Mouse (Mus musculus): Measurements from ENCODE around the gene Atp9a. TPM values are rescaled to one million over a fixed set of nuclear protein-coding genes. Genes with fewer than 3 reads are reported as not detected.

The Atp9a gene
- polyA plus RNA-seq, 1 experiment from 2014 or later, result 60.4 TPM

DNA sequence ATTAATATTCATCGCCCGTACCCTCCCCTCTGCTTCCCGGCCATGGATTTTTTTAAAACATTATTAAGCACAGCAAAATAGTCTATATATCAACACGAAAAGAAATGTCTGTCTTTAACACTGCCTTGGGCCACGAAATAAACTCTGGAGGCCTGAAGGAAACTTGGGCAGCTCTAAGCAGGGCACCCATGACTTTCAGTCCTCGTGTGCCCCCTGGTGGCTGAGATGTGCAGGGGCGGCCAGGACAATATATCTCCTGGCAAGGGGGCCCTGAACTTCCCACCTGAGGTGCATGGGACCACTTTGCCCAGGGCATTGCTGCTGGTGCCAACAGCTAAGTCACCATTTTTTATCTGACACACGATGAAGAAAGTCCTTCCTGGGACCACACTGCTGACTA is 113.4 kb downstream of the Atp9a start:
- 0 out of 2 replicates have a peak, but pooled peaks have one; percentile 43 for ATAC-seq (ENCODE audit: low FRiP score)
- H3K9me3 ChIP-seq, result 0 out of 2 replicates have a peak, but pooled peaks cover 5% of the 10 kb centered on the region
- WGBS, result 30% methylated on average over 8 of the region's 8 CpGs
- H3K36me3 ChIP-seq, result peaks cover 19% of the 10 kb centered on the region
- no peak overlapping the region for H3K4me2 ChIP-seq
- H3K4me1 ChIP-seq (replicated peaks), result peaks cover 37% of the 10 kb centered on the region
- H3K27ac ChIP-seq, result no peak overlapping the region
- H3K27me3 ChIP-seq, result no peaks in the 10 kb centered on the region
- no peak overlapping the region for H3K4me3 ChIP-seq
- no peak overlapping the region for H3K9ac ChIP-seq

DNA sequence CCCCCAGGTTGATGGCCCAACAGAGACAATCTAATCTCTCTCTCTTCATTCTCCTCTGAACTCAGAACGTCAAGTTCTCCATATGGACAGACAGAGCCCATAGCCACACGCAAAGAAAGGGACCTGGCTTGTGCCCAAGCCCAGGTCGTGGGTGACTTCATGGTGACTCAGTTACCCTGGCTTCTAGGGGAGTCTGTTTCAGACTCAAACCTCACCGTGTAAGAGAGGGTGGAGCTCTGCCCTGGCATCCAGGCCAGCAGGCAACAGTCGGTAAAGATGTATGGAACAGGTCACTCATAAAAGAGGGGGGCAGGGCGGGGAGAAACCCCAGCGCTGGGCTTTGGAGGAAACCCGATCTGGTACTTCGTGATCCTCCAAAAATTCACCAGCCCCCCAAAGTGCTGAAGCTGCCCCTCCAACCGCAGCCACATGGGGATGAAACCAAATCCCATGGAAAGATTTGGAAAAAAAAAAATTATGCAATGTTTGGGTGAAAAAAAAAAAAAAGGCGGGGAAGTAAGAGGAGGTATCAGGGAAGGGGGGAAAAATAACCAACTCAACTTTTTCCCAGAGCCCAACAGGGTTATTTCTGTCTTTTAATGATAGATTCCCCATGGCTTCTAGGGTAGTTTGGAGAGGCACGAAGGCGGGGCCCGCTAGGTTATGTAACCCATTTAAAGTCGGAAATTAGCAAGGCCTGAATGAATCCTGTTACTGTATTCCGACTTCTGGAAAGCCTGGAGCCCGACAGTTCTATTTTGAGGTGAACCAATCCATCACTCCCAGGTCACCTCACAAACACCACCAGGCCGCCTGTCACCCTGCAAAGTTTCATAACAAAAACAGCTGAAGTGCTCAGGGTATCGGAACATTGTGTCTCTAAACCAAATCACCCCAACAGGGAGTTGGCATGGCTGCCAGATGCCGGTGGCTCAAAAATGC is 114.1 kb downstream of the Atp9a start:
- Histone ChIP-seq H3K27ac (no peak overlapping the region), H3K27me3 (no peaks in the 10 kb centered on the region), H3K4me1 (replicated peaks) (peaks cover 30% of the 10 kb centered on the region), H3K36me3 (peaks cover 12% of the 10 kb centered on the region), H3K9me3 (0 out of 2 replicates have a peak, but pooled peaks cover 5% of the 10 kb centered on the region), H3K4me3 (no peak overlapping the region), H3K9ac (no peak overlapping the region), H3K4me2 (no peak overlapping the region)
- no peak for ATAC-seq (ENCODE audit: low FRiP score)
- WGBS, result 62% methylated on average over 20 of the region's 20 CpGs

DNA sequence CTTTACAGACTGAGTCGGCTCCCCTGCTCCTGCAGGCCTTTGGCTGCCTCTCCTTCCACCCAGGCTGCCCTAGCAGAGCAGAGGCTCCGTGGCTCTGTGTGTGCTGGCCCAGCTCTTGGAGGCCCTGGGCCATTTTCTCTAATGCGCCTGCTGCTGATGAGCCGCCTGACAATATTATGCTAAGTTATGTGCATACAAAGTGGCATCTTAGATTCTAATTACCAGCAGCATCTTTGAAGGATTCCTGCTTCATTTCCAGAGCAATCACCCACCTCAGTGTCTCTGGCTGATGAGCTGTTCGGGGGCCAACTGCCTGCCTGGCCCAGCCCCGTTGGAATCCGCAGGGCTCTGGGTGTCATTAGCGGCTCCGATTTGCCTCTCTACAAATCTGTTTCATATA is 115.8 kb downstream of the Atp9a start:
- Histone ChIP-seq H3K4me2 (no peak overlapping the region), H3K27me3 (no peaks in the 10 kb centered on the region), H3K4me3 (no peak overlapping the region), H3K36me3 (peaks cover 5% of the 10 kb centered on the region), H3K4me1 (replicated peaks) (peaks cover 30% of the 10 kb centered on the region), H3K27ac (peak overlapping the region; percentile 89), H3K9me3 (0 out of 2 replicates have a peak, but pooled peaks cover 5% of the 10 kb centered on the region), H3K9ac (0 out of 2 replicates have a peak overlapping the region, but pooled peaks have one; percentile 6)
- whole genome bisulfite sequencing, result 33% methylated on average over 9 of the region's 9 CpGs
- ATAC-seq (ENCODE audit: low FRiP score), result peak; percentile 77

DNA sequence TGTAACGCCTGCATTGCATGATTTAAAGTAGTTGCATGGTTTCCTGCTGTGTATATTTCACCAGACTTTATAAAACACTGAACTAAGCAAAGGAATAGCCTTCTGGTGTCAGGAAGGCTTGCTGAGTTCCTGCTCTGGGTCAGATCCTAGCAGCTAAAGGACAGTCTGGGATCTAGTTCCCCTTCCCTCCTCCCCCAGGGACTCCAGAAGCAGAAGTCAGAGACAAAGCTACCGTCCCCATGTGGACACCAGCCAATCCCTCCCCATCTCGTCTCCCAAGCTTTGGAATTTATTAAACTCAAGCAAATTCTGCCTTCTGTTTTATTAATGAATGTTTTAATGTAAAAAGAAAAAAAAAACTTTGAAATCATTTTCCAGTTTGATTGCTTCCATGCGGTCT is 117.1 kb downstream of the Atp9a start:
- H3K27me3 ChIP-seq, result no peaks in the 10 kb centered on the region
- ATAC-seq (ENCODE audit: low FRiP score), result no peak
- H3K9me3 ChIP-seq, result 0 out of 2 replicates have a peak, but pooled peaks cover 5% of the 10 kb centered on the region
- H3K36me3 ChIP-seq, result peaks cover 5% of the 10 kb centered on the region
- H3K9ac ChIP-seq, result no peak overlapping the region
- no peak overlapping the region for H3K4me2 ChIP-seq
- peaks cover 30% of the 10 kb centered on the region for H3K4me1 ChIP-seq (replicated peaks)
- H3K27ac ChIP-seq, result no peak overlapping the region
- H3K4me3 ChIP-seq, result no peak overlapping the region
- WGBS, result 66% methylated on average over 4 of the region's 4 CpGs

DNA sequence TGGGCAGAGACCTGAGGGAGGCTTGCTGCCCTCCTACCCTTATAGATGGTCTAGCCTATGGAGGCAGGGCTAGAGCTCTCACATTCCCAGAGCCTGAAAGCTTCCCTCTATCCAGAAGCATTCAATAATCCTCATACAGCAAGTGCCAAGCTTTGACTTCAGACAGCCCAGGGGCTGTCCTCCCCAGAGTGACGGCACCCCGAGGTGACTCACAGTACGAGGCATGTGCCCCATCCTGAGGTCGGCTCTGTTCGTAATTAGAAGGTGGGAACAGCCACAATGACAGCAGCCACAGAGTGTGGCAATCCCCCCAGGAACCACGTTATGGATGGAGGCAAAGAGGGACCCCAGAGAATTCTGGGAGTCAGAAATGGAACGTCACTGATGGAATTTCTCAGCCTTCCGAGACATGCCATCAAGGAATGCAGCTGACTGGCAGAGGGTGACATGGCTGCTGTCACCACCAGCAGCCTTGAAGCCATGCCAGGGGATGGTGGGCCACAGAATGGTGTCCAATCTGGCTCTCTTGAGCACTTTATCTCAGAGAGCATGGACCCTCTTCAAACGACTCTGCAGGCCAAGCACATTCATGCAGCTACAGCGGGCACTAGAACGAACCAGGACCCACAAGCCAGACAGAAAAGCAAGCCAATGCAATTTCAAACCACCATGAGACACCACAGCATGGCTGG is 121.0 kb downstream of the Atp9a start:
- Histone ChIP-seq H3K4me2 (no peak overlapping the region), H3K9me3 (0 out of 2 replicates have a peak, but pooled peaks cover 5% of the 10 kb centered on the region), H3K9ac (no peak overlapping the region), H3K36me3 (peaks cover 5% of the 10 kb centered on the region), H3K4me3 (no peak overlapping the region), H3K4me1 (replicated peaks) (peaks cover 20% of the 10 kb centered on the region), H3K27me3 (no peaks in the 10 kb centered on the region), H3K27ac (no peak overlapping the region)
- no peak for ATAC-seq (ENCODE audit: low FRiP score)
- WGBS, result 79% methylated on average over 11 of the region's 11 CpGs

DNA sequence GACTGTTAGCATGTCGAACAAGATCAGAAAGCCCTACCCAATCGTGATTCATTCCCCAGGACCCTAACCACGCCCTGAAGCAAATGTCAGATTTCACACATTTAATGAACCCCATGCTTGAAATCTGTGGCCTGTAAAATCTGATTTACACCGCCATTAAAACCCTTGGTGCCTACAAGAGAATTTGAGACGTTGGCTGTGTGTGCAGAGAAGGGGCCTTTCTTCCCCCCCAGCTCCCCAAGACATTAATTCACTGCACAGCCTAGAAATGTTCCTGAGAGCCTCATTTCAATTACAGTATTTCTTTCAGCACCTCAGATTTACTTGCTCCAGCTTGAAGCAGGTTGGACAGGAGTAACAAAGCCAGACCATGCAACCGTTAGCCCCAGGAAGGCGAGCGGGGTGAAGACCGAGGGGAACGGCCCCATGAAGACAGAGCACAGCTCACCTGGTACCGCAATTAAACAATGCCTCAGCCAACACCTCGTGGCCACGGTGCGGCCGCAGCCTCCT is 123.9 kb downstream of the Atp9a start:
- Histone ChIP-seq H3K4me3 (no peak overlapping the region), H3K27me3 (no peaks in the 10 kb centered on the region), H3K9ac (no peak overlapping the region), H3K36me3 (peaks cover 5% of the 10 kb centered on the region), H3K9me3 (no peaks in the 10 kb centered on the region), H3K4me1 (replicated peaks) (peaks cover 17% of the 10 kb centered on the region; the same call in 1 of the 2 replicates), H3K4me2 (no peak overlapping the region), H3K27ac (peak overlapping the region; percentile 6; the same call in 1 of the 2 replicates)
- no peak for ATAC-seq (ENCODE audit: low FRiP score)
- 75% methylated on average over 15 of the region's 15 CpGs for WGBS

DNA sequence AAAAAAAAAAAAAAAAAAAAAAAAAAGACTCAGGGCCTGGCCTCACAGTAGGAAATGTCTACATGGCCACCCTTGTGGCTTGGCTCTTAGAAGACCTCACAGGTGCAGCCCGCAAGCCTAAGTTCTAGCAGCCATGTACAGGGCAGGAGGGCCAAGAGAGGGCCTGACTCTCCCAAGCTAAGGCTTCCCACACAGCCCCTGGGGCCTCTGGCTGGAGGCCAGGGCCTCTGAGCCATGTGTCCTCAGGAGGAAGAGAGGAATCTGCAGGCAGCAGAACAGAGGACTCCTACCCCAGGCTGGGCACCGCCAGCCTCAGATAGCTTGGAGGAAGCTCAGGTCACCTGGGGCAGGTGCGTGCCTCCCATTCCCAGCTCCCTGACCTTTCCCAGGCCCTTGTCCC is 127.0 kb downstream of the Atp9a start:
- Histone ChIP-seq H3K4me2 (no peak overlapping the region), H3K4me3 (no peak overlapping the region), H3K9ac (no peak overlapping the region), H3K4me1 (replicated peaks) (peaks cover 18% of the 10 kb centered on the region), H3K27me3 (0 out of 2 replicates have a peak, but pooled peaks cover 8% of the 10 kb centered on the region), H3K27ac (no peak overlapping the region), H3K9me3 (no peaks in the 10 kb centered on the region), H3K36me3 (no peaks in the 10 kb centered on the region)
- ATAC-seq (ENCODE audit: low FRiP score), result no peak
- 77% methylated on average over 3 of the region's 3 CpGs for WGBS

DNA sequence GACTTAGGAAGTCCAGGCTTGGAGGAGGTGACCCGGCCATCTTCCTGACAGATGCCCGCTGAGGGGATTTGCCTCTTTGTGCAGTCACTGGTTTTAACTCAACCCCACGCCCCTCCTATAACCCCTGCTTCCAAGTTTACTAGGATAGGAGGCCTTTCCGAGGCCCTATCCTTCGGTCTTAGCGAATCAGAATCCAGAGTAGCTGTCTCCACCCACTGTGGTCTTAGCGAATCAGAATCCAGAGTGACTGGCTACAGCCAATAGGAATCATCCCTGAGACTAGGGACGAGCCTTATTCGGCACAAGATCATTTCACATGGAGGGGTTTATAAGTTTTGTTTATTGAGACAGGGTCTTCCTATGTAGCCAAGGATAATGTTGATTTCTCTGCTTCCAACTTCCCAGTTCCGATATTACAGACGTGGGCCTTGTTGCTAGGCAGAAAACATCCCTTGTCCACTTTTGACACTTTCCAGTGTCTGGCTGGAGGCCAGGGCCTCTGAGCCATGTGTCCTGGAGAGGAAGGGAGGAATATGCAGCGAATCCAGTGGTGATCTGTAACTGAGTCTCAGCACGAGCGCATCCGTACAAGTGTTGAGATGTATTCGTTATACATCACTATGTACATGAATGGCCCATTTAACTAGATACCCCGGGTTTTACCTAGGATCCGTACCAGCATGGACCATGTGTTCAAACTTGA is 127.9 kb downstream of the Atp9a start:
- H3K36me3 ChIP-seq, result no peaks in the 10 kb centered on the region
- 78% methylated on average over 18 of the region's 18 CpGs for WGBS
- ATAC-seq (ENCODE audit: low FRiP score), result no peak

DNA sequence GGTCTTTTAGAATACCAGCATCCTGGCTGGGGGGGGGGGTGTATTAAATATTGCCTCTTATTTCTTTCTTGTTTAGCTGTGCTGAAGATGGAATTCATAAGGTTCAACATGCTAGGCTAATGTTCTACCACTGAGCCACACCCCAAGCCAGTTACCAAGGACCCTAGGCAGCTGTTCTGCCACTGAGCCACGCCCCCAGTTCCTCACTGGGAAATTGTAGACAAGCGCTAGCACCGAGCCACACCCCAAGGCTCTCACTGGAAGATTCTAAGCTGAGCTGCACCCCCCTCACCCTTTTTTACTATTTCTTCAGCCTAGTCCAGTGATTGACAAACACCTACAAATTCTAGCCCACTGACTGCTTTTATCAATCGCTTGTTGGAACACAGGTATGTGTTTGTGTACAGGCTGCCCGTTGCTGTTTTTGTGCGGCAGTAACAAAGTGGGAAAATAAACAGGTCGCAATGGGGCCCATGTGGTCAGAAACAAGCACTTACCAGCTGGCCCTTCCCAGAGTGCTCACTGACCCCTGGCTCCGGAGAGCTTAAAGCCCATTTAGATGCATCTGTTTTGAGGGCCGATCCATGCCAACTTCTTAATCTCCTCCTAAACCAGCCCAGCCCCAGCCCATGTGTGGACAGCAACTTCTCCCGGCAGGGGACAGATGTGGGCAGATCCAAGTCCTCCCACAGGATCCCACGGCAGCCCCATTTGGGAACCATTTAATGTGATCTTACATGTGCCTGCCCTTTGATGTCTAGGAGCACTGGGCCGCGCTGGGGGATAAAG is 128.9 kb downstream of the Atp9a start:
- H3K27ac ChIP-seq, result no peak overlapping the region
- no peak overlapping the region for H3K9ac ChIP-seq
- H3K27me3 ChIP-seq, result 0 out of 2 replicates have a peak, but pooled peaks cover 8% of the 10 kb centered on the region
- no peaks in the 10 kb centered on the region for H3K36me3 ChIP-seq
- no peaks in the 10 kb centered on the region for H3K9me3 ChIP-seq
- no peak overlapping the region for H3K4me2 ChIP-seq
- H3K4me3 ChIP-seq, result no peak overlapping the region
- 60% methylated on average over 13 of the region's 13 CpGs for WGBS
- ATAC-seq (ENCODE audit: low FRiP score), result no peak
- peaks cover 28% of the 10 kb centered on the region for H3K4me1 ChIP-seq (replicated peaks)

More for the DNA sequence above, 127.9 kb downstream of the Atp9a start:
- H3K27me3 ChIP-seq, result 0 out of 2 replicates have a peak, but pooled peaks cover 8% of the 10 kb centered on the region
- no peak overlapping the region for H3K27ac ChIP-seq
- no peaks in the 10 kb centered on the region for H3K9me3 ChIP-seq
- H3K4me2 ChIP-seq, result no peak overlapping the region
- H3K4me3 ChIP-seq, result no peak overlapping the region
- peaks cover 26% of the 10 kb centered on the region for H3K4me1 ChIP-seq (replicated peaks)
- no peak overlapping the region for H3K9ac ChIP-seq

DNA sequence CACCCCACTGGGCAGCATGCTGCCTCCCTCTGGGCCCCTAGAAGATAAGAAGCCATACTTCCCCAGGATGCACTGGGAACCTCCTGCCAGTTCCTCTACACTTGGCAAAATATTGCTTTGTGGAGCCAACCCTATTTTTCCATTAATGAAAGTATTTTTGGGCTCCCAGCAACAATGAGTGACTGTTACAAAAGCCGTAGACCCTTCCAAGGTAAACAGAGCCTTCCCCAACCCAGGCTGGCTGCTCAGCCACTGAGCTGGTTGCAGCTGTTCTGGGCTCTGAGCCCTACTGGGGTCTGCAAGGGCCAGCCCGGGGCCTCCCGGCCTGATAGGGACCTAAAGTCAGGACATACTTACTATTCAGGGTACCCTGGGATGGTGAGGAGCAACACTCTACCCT is 131.3 kb downstream of the Atp9a start:
- no peak for ATAC-seq (ENCODE audit: low FRiP score)
- no peak overlapping the region for H3K4me3 ChIP-seq
- H3K4me2 ChIP-seq, result no peak overlapping the region
- H3K9ac ChIP-seq, result no peak overlapping the region
- WGBS, result 83% methylated on average over 3 of the region's 3 CpGs
- no peak overlapping the region for H3K27ac ChIP-seq
- H3K27me3 ChIP-seq, result peaks cover 17% of the 10 kb centered on the region; the same call in 1 of the 2 replicates
- peaks cover 20% of the 10 kb centered on the region for H3K4me1 ChIP-seq (replicated peaks)
- no peaks in the 10 kb centered on the region for H3K9me3 ChIP-seq
- no peaks in the 10 kb centered on the region for H3K36me3 ChIP-seq

DNA sequence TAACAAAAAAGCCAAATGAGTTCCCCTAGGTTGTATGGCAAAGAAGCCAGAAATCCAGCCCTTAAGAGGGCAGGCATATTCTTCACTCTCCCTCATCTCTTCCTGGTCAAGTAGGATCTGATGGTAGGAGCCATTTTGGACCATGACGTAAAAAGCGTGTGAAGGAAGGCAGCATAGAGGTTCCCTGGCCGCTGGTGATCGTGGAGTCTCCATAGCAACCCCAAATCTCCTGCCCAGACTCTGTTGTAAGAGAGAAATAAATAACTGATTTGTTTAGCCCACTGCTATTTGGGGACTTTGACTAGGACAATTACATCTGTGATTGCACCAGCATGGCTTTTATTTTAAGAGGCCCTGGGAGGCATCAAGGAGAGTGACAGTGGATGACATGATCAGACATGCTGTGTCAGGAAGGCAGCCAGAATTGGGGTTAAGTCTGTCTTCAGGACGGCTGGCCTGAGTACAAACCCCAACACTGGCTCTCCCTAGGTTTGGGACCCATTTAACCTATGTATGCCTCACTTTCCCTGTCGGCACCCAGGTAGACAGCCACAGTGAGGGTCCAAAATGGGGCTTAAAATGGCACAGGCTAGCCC is 132.5 kb downstream of the Atp9a start:
- Histone ChIP-seq H3K27me3 (peaks cover 25% of the 10 kb centered on the region; the same call in 1 of the 2 replicates), H3K27ac (no peak overlapping the region), H3K4me2 (no peak overlapping the region), H3K9me3 (no peaks in the 10 kb centered on the region), H3K4me3 (no peak overlapping the region), H3K36me3 (no peaks in the 10 kb centered on the region), H3K4me1 (replicated peaks) (peaks cover 20% of the 10 kb centered on the region), H3K9ac (no peak overlapping the region)
- ATAC-seq (ENCODE audit: low FRiP score), result no peak
- 43% methylated on average over 6 of the region's 6 CpGs for WGBS
